Mouse (Mus musculus) heart, embryonic 14.5 days (tissue): ENCODE measurements around the gene Asic2. TPM values are rescaled to one million over a fixed set of nuclear protein-coding genes. Genes with fewer than 3 reads are reported as not detected.

Source experiments
- ATAC-seq: fragments of 200-750 bp; cut with Nextera tagmentation; 2 replicates; pipeline ENCODE4 v1.8.0; 2017; ENCODE audit warnings: low read depth, moderate TSS enrichment; ENCODE audit not compliant: insufficient number of reproducible peaks, insufficient read depth, low FRiP score
- H3K27ac ChIP-seq, 2 experiments: fragments of 200-500 bp in 1 of 2; fragments of 300-500 bp in 1 of 2; sonication (generic) in 1 of 2; replicated peaks in 1 of 2; 2 replicates each; pipeline ENCODE4 v1.5.1; 2012 to 2014; ENCODE audit warnings: low read depth in 2 of 2, low read length in 2 of 2, control low read depth in 1 of 2, mild to moderate bottlenecking in 1 of 2, mixed read lengths in 1 of 2; ENCODE audit not compliant: control insufficient read depth in 1 of 2, insufficient read depth in 1 of 2
- H3K27me3 ChIP-seq: fragments of 300-500 bp; sonication (generic); 2 replicates; pipeline ENCODE4 v1.6.1; 2014; ENCODE audit warnings: mild to moderate bottlenecking, low read length, control low read depth; ENCODE audit not compliant: control insufficient read depth, insufficient read depth
- H3K36me3 ChIP-seq: fragments of 300-500 bp; sonication (generic); 2 replicates; pipeline ENCODE4 v1.6.1; 2014; ENCODE audit warnings: mild to moderate bottlenecking, control low read depth, low read length, mixed read lengths; ENCODE audit not compliant: control insufficient read depth, insufficient read depth
- H3K4me1 ChIP-seq, 2 experiments: fragments of 200-500 bp in 1 of 2; fragments of 300-500 bp in 1 of 2; sonication (generic) in 1 of 2; 2 replicates each; pipeline ENCODE4 v1.6.1; 2012 to 2014; ENCODE audit warnings: low read length in 2 of 2, control low read depth in 1 of 2, mixed read lengths in 1 of 2; ENCODE audit not compliant: control insufficient read depth in 2 of 2, insufficient read depth in 2 of 2
- H3K4me2 ChIP-seq: fragments of 300-500 bp; sonication (generic); 2 replicates; pipeline ENCODE4 v1.6.1; 2014; ENCODE audit warnings: mild to moderate bottlenecking, low read length
- H3K4me3 ChIP-seq, 2 experiments: fragments of 200-500 bp in 1 of 2; fragments of 300-500 bp in 1 of 2; sonication (generic) in 1 of 2; 2 replicates each; pipeline ENCODE4 v1.5.1; 2012 to 2014; ENCODE audit warnings: low read length in 2 of 2, mild to moderate bottlenecking in 2 of 2, control low read depth in 1 of 2, low read depth in 1 of 2, moderate library complexity in 1 of 2; ENCODE audit not compliant: control insufficient read depth in 1 of 2, insufficient read depth in 1 of 2
- H3K9ac ChIP-seq: fragments of 300-500 bp; sonication (generic); 2 replicates; pipeline ENCODE4 v1.6.1; 2014; ENCODE audit warnings: mild to moderate bottlenecking, low read length
- H3K9me3 ChIP-seq: fragments of 300-500 bp; sonication (generic); 2 replicates; pipeline ENCODE4 v1.6.1; 2016; ENCODE audit warnings: low read length, control low read depth; ENCODE audit not compliant: control insufficient read depth
- WGBS: fragments of 180-500 bp; shearing (Covaris S2); extraction: QIAGEN DNeasy Blood & Tissue Kit; methylation state at CpG from one replicate; pipeline ENCODE4 v1.1.7; 2014; 5-methylcytosine and 5-hydroxymethylcytosine counted together
- polyA plus RNA-seq: library from polyadenylated mRNA; unstranded; fragments of >200 nt; fragmentation: Nextera tagmentation; extraction: Ambion mirVana; gene quantifications from 2 replicates; pipeline ENCODE4 v1.2.1, GENCODE M21; 2014

Gene Asic2
- polyA plus RNA-seq, 1 experiment from 2014 or later, result not detected

DNA sequence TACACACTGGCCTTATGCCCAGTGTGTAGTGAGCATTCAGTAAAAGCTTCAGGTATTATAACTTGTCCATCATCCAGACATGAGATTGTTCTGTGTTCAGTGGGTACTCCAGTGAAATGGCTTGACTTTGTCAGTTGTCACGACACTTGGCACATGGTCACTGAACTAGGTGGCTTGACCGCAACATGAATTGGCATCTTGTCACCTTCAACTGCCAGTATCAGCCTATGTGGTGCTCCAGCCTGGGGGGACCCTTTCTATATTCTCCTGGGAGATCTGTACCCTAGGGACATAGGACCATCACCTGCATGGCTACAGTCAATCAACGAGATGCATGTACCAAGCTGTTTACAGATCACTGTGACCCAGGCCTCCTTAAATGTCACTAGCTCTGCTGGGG, 910.8 kb downstream of the Asic2 start:
- no peaks in the 10 kb centered on the region for H3K27me3 ChIP-seq
- ATAC-seq, result no peak; the same call in 1 of the 2 replicates
- H3K4me1 ChIP-seq, result peaks cover 4 to 7% of the 10 kb centered on the region in 2 experiments; a peak in 3 of 4 replicates
- no peak overlapping the region for H3K9ac ChIP-seq
- H3K9me3 ChIP-seq, result no peaks in the 10 kb centered on the region
- WGBS, result 77% methylated on average over 3 of the region's 3 CpGs
- H3K36me3 ChIP-seq, result no peaks in the 10 kb centered on the region
- H3K4me3 ChIP-seq, result no peak overlapping the region
- no peak overlapping the region for H3K4me2 ChIP-seq
- H3K27ac ChIP-seq, result no peak overlapping the region

DNA sequence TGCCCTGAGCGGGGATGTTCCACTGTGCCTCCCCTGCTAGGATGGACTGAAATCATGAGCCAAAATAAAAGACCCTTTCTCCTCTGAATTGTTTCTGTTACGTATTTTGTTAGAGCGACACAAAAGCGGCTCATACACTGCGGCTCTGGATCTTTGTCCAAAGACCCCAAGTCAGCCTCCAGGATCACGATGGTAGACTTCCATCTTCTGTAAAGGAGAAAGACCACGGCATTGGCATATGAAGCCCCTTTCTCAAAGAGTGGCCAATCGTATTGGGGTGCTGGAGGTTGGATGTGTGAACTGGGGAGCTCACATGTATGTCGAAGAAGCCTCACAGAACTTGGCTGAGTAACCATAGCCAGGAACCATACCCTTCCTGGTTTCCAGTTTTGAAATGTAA, 911.5 kb downstream of the Asic2 start:
- H3K4me3 ChIP-seq, result no peak overlapping the region
- H3K27ac ChIP-seq, result no peak overlapping the region
- no peak for ATAC-seq
- no peak overlapping the region for H3K9ac ChIP-seq
- no peaks in the 10 kb centered on the region for H3K36me3 ChIP-seq
- peaks cover 4 to 7% of the 10 kb centered on the region in 2 experiments; a peak in 3 of 4 replicates for H3K4me1 ChIP-seq
- H3K27me3 ChIP-seq, result no peaks in the 10 kb centered on the region
- no peak overlapping the region for H3K4me2 ChIP-seq
- no peaks in the 10 kb centered on the region for H3K9me3 ChIP-seq
- 92% methylated on average over 9 of the region's 9 CpGs for WGBS

DNA sequence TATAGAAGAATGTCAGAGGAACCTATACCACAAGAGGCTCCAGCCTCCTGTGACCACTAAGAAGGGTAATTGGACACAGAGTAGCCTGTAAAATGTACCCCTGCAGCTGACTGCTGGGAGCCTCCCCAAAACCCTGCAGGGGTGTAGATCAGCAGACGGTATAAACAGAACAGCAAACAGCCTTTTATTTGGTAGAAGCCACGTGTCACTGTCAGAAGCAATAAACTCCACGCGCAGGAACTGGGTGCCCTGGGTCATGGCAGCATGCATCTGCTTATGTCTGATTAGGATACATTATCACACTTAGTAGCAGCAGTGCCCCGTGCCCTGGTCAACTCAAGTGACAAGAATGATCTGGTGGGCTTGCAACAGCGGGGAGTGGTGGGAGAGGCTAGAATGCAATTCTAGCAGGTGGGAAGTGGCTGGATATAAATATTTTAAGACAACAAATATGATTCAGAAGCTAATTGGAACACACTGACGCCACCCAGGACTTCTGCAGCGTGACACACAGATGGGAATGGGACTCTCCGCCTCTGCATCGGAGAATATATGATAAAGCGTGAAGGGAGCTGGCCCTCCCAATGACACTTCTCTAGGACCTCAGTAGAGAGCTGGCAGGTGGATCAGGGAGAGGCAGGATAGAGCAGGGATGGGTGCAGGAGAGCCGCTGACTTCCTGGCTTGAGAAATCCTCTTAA, 912.7 kb downstream of the Asic2 start:
- no peak overlapping the region for H3K9ac ChIP-seq
- 64% methylated on average over 12 of the region's 12 CpGs for WGBS
- H3K9me3 ChIP-seq, result no peaks in the 10 kb centered on the region
- no peak overlapping the region for H3K4me3 ChIP-seq
- peaks cover 4 to 10% of the 10 kb centered on the region in 2 experiments; a peak in 3 of 4 replicates for H3K4me1 ChIP-seq
- no peak for ATAC-seq
- no peaks in the 10 kb centered on the region for H3K36me3 ChIP-seq
- no peak overlapping the region for H3K4me2 ChIP-seq
- H3K27ac ChIP-seq, result no peak overlapping the region
- no peaks in the 10 kb centered on the region for H3K27me3 ChIP-seq

DNA sequence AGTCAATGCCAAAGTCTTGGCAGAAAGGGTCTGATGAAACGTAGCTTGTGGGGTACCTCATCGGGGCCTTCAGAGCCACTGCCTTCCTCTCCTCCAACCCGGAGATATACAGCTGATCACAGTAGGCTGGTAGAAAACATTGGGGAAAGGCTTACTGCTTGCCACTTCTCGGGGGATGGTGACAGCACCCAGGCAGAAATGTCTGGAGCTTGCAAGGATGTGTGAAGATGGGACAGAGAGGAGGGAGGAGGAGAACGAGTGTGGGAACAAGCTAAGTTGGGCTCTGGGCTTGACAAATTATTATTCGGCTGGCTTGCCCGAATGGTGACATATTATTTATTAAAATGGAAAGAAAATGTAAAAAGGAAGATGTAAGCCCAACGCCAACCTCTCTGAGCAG, 914.4 kb downstream of the Asic2 start:
- H3K4me1 ChIP-seq, result peaks cover 4 to 10% of the 10 kb centered on the region in 2 experiments; a peak in 3 of 4 replicates
- H3K9ac ChIP-seq, result no peak overlapping the region
- no peak overlapping the region for H3K4me3 ChIP-seq
- H3K36me3 ChIP-seq, result no peaks in the 10 kb centered on the region
- no peak overlapping the region for H3K27ac ChIP-seq
- no peaks in the 10 kb centered on the region for H3K27me3 ChIP-seq
- no peaks in the 10 kb centered on the region for H3K9me3 ChIP-seq
- WGBS, result 81% methylated on average over 8 of the region's 8 CpGs
- no peak overlapping the region for H3K4me2 ChIP-seq
- ATAC-seq, result no peak

DNA sequence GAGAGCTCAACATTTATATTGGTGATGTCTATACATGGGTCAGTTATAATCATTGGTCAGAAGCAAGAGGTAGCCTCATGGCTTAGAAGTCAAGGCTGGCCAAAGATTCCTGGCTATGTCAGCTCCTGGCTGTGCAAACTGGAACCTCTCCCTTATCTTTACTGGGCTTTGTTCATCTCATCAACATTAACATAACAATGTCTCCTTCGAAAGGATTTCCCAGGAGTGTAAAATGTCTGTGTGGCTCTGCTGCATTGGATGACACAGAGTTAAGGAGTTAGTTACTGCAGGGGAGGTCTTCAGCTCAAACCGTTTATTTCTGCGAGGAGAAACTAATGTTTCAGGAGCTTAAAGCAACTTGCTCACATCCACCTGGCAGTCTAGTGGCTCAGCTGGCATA, 926.6 kb downstream of the Asic2 start:
- Histone ChIP-seq H3K27ac (no peak overlapping the region), H3K9ac (no peak overlapping the region), H3K4me1 (no peaks in the 10 kb centered on the region), H3K4me2 (no peak overlapping the region), H3K4me3 (no peak overlapping the region), H3K36me3 (no peaks in the 10 kb centered on the region), H3K27me3 (no peaks in the 10 kb centered on the region), H3K9me3 (no peaks in the 10 kb centered on the region)
- 64% methylated on average over 3 of the region's 3 CpGs for WGBS
- ATAC-seq, result no peak

DNA sequence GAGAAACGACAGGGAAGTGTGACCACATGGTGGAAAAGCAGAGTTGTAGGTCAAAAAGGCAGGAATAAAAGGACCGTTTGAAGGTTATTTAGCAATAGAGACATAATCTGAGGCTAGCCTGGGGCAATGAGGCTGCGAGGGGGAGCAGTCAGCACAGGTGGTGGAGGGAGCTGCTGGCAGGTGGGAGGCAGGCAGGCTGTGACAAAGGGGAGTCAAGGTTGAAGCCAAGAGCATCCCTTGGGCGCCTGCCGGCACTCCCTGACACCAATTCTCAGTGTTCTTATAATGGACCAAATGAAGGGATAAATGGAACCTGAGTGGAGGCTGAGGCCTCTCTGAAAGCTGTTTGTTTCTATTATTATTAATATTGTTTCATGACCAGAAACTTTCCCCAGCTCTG, 928.3 kb downstream of the Asic2 start:
- Histone ChIP-seq H3K4me3 (no peak overlapping the region), H3K27ac (no peak overlapping the region), H3K9ac (no peak overlapping the region), H3K4me1 (no peaks in the 10 kb centered on the region), H3K9me3 (no peaks in the 10 kb centered on the region), H3K36me3 (no peaks in the 10 kb centered on the region), H3K27me3 (no peaks in the 10 kb centered on the region), H3K4me2 (no peak overlapping the region)
- ATAC-seq, result no peak
- 72% methylated on average over 5 of the region's 5 CpGs for WGBS

DNA sequence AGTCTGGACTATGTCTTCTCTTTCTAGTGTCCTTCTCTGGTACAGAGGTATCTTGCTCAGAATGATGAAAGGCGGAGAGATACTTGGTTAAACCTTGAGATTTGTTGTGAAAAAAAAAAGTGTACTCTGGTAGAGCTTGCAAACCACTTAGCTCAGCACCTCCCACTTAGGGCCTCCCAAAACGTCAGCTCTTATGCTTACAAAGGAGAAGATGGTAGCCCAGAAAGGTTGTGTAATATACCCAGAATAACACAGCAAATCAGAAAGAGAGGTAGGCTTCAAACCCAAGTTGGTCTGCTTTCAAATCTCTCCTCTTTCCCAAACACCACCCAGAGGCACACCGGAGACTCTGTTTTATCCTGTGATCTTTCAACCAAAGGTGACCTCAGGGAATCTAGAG, 936.1 kb downstream of the Asic2 start:
- H3K27me3 ChIP-seq, result no peaks in the 10 kb centered on the region
- no peak overlapping the region for H3K4me3 ChIP-seq
- ATAC-seq, result no peak
- 69% methylated on average over 3 of the region's 3 CpGs for WGBS
- H3K9ac ChIP-seq, result no peak overlapping the region
- no peak overlapping the region for H3K27ac ChIP-seq
- H3K9me3 ChIP-seq, result no peaks in the 10 kb centered on the region
- H3K4me2 ChIP-seq, result no peak overlapping the region
- no peaks in the 10 kb centered on the region for H3K36me3 ChIP-seq
- no peaks in the 10 kb centered on the region for H3K4me1 ChIP-seq

DNA sequence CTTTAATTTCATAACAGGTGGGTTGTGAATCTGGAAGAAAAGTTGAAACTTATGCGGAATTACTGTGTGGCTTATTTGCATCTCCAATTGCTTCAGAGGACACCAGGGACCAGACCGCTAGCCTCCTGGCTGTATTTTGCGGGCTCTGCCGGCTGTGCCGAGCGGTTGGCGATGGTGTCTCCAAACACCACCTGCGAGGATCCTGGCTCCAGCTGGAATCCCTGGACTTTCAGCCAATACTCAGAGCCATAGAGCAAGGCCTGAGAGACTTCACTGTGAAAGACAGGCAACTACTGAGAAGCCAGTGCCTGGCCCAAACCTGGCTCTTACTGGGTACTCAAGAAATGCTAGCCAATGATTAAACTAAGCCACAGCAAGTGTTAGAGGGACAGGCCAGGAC, 953.5 kb downstream of the Asic2 start:
- Histone ChIP-seq H3K27me3 (no peaks in the 10 kb centered on the region), H3K36me3 (no peaks in the 10 kb centered on the region), H3K27ac (no peak overlapping the region), H3K9me3 (no peaks in the 10 kb centered on the region), H3K4me1 (no peaks in the 10 kb centered on the region), H3K4me3 (no peak overlapping the region), H3K9ac (no peak overlapping the region), H3K4me2 (no peak overlapping the region)
- 95% methylated on average over 8 of the region's 8 CpGs for WGBS
- no peak for ATAC-seq
